Mouse (Mus musculus): Measurements from ENCODE around the gene Rpl27. TPM values are rescaled to one million over a fixed set of nuclear protein-coding genes. Genes with fewer than 3 reads are reported as not detected.

Rpl27 gene
- polyA plus RNA-seq, 1 experiment from 2014 or later = 301 TPM

Small RNA genes within 50 kb of the gene (microRNA-seq; reads per million reads assigned to microRNA genes)
- not detected for gene Mir6929

Other genes with a start within 250 kb of the Rpl27 start
- gene Ezh1, start 215.8 kb upstream of the Rpl27 start, polyA plus RNA-seq (2014; fragmentation: Nextera tagmentation; extraction: Ambion mirVana) = 25.1 and 25.6 TPM in 2 replicates
- gene Ramp2, start 196.3 kb upstream of the Rpl27 start, polyA plus RNA-seq (2014; fragmentation: Nextera tagmentation; extraction: Ambion mirVana) = 59.7 and 84.0 TPM in 2 replicates
- gene Vps25, start 188.6 kb upstream of the Rpl27 start, polyA plus RNA-seq (2014; fragmentation: Nextera tagmentation; extraction: Ambion mirVana) = 111 and 134 TPM in 2 replicates
- gene Wnk4, start 181.7 kb upstream of the Rpl27 start, polyA plus RNA-seq (2014; fragmentation: Nextera tagmentation; extraction: Ambion mirVana) = 4.3 and 5.3 TPM in 2 replicates
- gene Cntd1, start 163.3 kb upstream of the Rpl27 start, polyA plus RNA-seq (2014; fragmentation: Nextera tagmentation; extraction: Ambion mirVana) = 0.38 and 0.55 TPM in 2 replicates
- gene Coa3, start 163.2 kb upstream of the Rpl27 start, polyA plus RNA-seq (2014; fragmentation: Nextera tagmentation; extraction: Ambion mirVana) = 221 and 243 TPM in 2 replicates
- gene Becn1, start 140.0 kb upstream of the Rpl27 start, polyA plus RNA-seq (2014; fragmentation: Nextera tagmentation; extraction: Ambion mirVana) = 148 and 193 TPM in 2 replicates
- gene Psme3, start 126.1 kb upstream of the Rpl27 start, polyA plus RNA-seq (2014; fragmentation: Nextera tagmentation; extraction: Ambion mirVana) = 101 and 103 TPM in 2 replicates
- 1.3 and 1.7 TPM in 2 replicates for gene Aoc2, start 117.2 kb upstream of the Rpl27 start, polyA plus RNA-seq (2014; fragmentation: Nextera tagmentation; extraction: Ambion mirVana)
- 0.04 TPM in 1 of 2 replicates, not detected in the other for gene Aoc3, start 111.7 kb upstream of the Rpl27 start, polyA plus RNA-seq (2014; fragmentation: Nextera tagmentation; extraction: Ambion mirVana)
- gene G6pc, start 74.7 kb upstream of the Rpl27 start, polyA plus RNA-seq (2014; fragmentation: Nextera tagmentation; extraction: Ambion mirVana) = not detected in 2 replicates
- 90.7 and 101 TPM in 2 replicates for gene Aarsd1, start 24.7 kb upstream of the Rpl27 start, polyA plus RNA-seq (2014; fragmentation: Nextera tagmentation; extraction: Ambion mirVana)
- 7.5 and 7.6 TPM in 2 replicates for gene Gm27029, start 17.5 kb upstream of the Rpl27 start, polyA plus RNA-seq (2014; fragmentation: Nextera tagmentation; extraction: Ambion mirVana)
- gene Rundc1, start 17.2 kb upstream of the Rpl27 start, polyA plus RNA-seq (2014; fragmentation: Nextera tagmentation; extraction: Ambion mirVana) = 21.1 and 23.1 TPM in 2 replicates
- 1.1 TPM in 2 replicates for gene Ptges3l, start 17.0 kb upstream of the Rpl27 start, polyA plus RNA-seq (2014; fragmentation: Nextera tagmentation; extraction: Ambion mirVana)
- gene Ifi35, start 6.1 kb downstream of the Rpl27 start, polyA plus RNA-seq (2014; fragmentation: Nextera tagmentation; extraction: Ambion mirVana) = 1.5 and 5.9 TPM in 2 replicates
- gene Rnd2, start 22.7 kb downstream of the Rpl27 start, polyA plus RNA-seq (2014; fragmentation: Nextera tagmentation; extraction: Ambion mirVana) = 58.6 and 72.6 TPM in 2 replicates
- 99.9 and 129 TPM in 2 replicates for gene Vat1, start 23.9 kb downstream of the Rpl27 start, polyA plus RNA-seq (2014; fragmentation: Nextera tagmentation; extraction: Ambion mirVana)
- gene Brca1, start 109.7 kb downstream of the Rpl27 start, polyA plus RNA-seq (2014; fragmentation: Nextera tagmentation; extraction: Ambion mirVana) = 1.6 and 4.1 TPM in 2 replicates
- gene Nbr1, start 109.9 kb downstream of the Rpl27 start, polyA plus RNA-seq (2014; fragmentation: Nextera tagmentation; extraction: Ambion mirVana) = 69.2 and 101 TPM in 2 replicates
- gene Tmem106a, start 139.9 kb downstream of the Rpl27 start, polyA plus RNA-seq (2014; fragmentation: Nextera tagmentation; extraction: Ambion mirVana) = 1.2 and 3.5 TPM in 2 replicates
- gene Gm11634, start 157.0 kb downstream of the Rpl27 start, polyA plus RNA-seq (2014; fragmentation: Nextera tagmentation; extraction: Ambion mirVana) = not detected in 2 replicates
- 13.2 and 14.0 TPM in 2 replicates for gene Rdm1, start 184.9 kb downstream of the Rpl27 start, polyA plus RNA-seq (2014; fragmentation: Nextera tagmentation; extraction: Ambion mirVana)
- 3.9 and 4.5 TPM in 2 replicates for gene Arl4d, start 223.2 kb downstream of the Rpl27 start, polyA plus RNA-seq (2014; fragmentation: Nextera tagmentation; extraction: Ambion mirVana)

All from midbrain, embryonic 14.5 days (tissue).